ENCODE assay signal across 11 mouse cellular contexts in genomic region chr13:58475495-58475894, GRCm38 (mm10).
DNase-seq lines count a peak whose midpoint lies in the region; ATAC-seq and TF ChIP-seq lines count a peak whose summit lies in the region.
"Had no signal": no experiment of that assay in that cellular context is flagged by ENCODE, and none has a peak within 500 bp of the region (broad histone marks: within the 10 kb centered on the region; RNA-seq: fewer than 3 reads in every experiment).

No protein-coding gene starts in this region.

- no peaks in the 10 kb centered on the region for H3K36me3 ChIP-seq in heart, embryonic 14.5 days (ENCODE audit: control insufficient read depth, insufficient read depth, low read length)
- H3K36me3 ChIP-seq in heart, adult 2 months (ENCODE audit: control insufficient read depth, insufficient read depth, low read length) = no peaks in the 10 kb centered on the region
- H3K36me3 ChIP-seq: limb, embryonic 15.5 days; neural tube, embryonic 13.5 days had no signal

- no peak for TF ChIP-seq POLR2A in heart, adult 2 months (IDR thresholded peaks at IDR 0.05; ENCODE audit: insufficient read depth, low read depth, low read length)

- no peak overlapping the region for H3K9ac ChIP-seq in heart, embryonic 14.5 days (ENCODE audit: low read length)
- no peak overlapping the region for H3K9ac ChIP-seq in heart, adult 2 months (ENCODE audit: low read depth, low read length)
- H3K9ac ChIP-seq: limb, embryonic 15.5 days; neural tube, embryonic 13.5 days had no signal

- TF ChIP-seq CTCF in heart, adult 2 months (IDR thresholded peaks at IDR 0.05) = no peak

- no peaks in the 10 kb centered on the region for H3K79me2 ChIP-seq in heart, adult 2 months (replicated peaks; ENCODE audit: control insufficient read depth, insufficient read depth, low read length)

- H3K4me1 ChIP-seq in heart, embryonic 14.5 days (ENCODE audit: control insufficient read depth in 2 of 2, insufficient read depth in 2 of 2, low read length in 2 of 2) = peaks cover 5 to 7% of the 10 kb centered on the region in 2 experiments; a peak in 2 of 4 replicates
- H3K4me1 ChIP-seq in heart, adult 2 months (ENCODE audit: control insufficient read depth, insufficient read depth, low read length) = peaks cover 3% of the 10 kb centered on the region
- H3K4me1 ChIP-seq: limb, embryonic 15.5 days had no signal

- H3K4me2 ChIP-seq in heart, embryonic 14.5 days (ENCODE audit: low read length) = no peak overlapping the region
- H3K4me2 ChIP-seq: limb, embryonic 15.5 days; neural tube, embryonic 13.5 days had no signal

- peak; percentile 64 for ATAC-seq in heart, embryonic 14.5 days (ENCODE audit: insufficient number of reproducible peaks, insufficient read depth, low FRiP score, low read depth)
- peak; percentile 79 for ATAC-seq in CD4-positive, CD25-positive, alpha-beta regulatory T cell, adult 4 months
- peak; percentile 81 for ATAC-seq in megakaryocyte-erythroid progenitor cell, adult 5-6 weeks (replicated peaks; ENCODE audit: low FRiP score, low TSS enrichment, poor library complexity, severe bottlenecking)

- no peak for DNase-seq in heart, adult 2 months
- DNase-seq in embryo, embryonic 10.5 days (ENCODE audit: low spot score) = peak; percentile 43
- DNase-seq in thymus, adult 18-20 months = no peak
- no peak for DNase-seq in urinary bladder, postnatal 14 days (ENCODE audit: low spot score)
- no peak for DNase-seq in kidney, postnatal 14 days

- no peaks in the 10 kb centered on the region for H3K27me3 ChIP-seq in heart, embryonic 14.5 days (ENCODE audit: control insufficient read depth, insufficient read depth, low read length)
- H3K27me3 ChIP-seq in heart, adult 2 months (ENCODE audit: control insufficient read depth, insufficient read depth, low read length) = no peaks in the 10 kb centered on the region

- H3K4me3 ChIP-seq in heart, embryonic 14.5 days (ENCODE audit: control insufficient read depth in 1 of 2, insufficient read depth in 1 of 2, low read depth in 1 of 2, low read length in 2 of 2) = no peak overlapping the region
- H3K4me3 ChIP-seq in heart, adult 2 months = no peak overlapping the region
- H3K4me3 ChIP-seq: limb, embryonic 15.5 days; neural tube, embryonic 13.5 days had no signal

- H3K27ac ChIP-seq in heart, embryonic 14.5 days (replicated peaks in 1 of 2; ENCODE audit: control insufficient read depth in 1 of 2, insufficient read depth in 1 of 2, low read depth in 2 of 2, low read length in 2 of 2) = no peak overlapping the region
- H3K27ac ChIP-seq in heart, adult 2 months = no peak overlapping the region
- H3K27ac ChIP-seq: kidney, postnatal 0 days; limb, embryonic 15.5 days; neural tube, embryonic 13.5 days had no signal

- 54% methylated on average over 6 of the region's 6 CpGs for WGBS in heart, embryonic 14.5 days
- 59% methylated on average over 6 of the region's 6 CpGs for WGBS in heart, adult 2 months

- no peak for TF ChIP-seq EP300 in heart, adult 2 months (IDR thresholded peaks at IDR 0.05; ENCODE audit: insufficient read depth, low read depth, low read length)

- intact Hi-C loops in heart, adult 2 months (cut with DNase I) = no loop called here

- no peaks in the 10 kb centered on the region for H3K9me3 ChIP-seq in heart, embryonic 14.5 days (ENCODE audit: control insufficient read depth, low read length)
- H3K9me3 ChIP-seq: limb, embryonic 15.5 days; neural tube, embryonic 13.5 days had no signal
